Mouse (Mus musculus): ENCODE data around the gene Fam83e. TPM values are rescaled to one million over a fixed set of nuclear protein-coding genes. Genes with fewer than 3 reads are reported as not detected.

Fam83e gene
- polyA plus RNA-seq, 1 experiment = 1.1 TPM

GRCm38 (mm10) chr7:45683396-45684050 is 37.5 kb upstream of the Fam83e start, which contains the start of gene Ntn5:
TSS of gene Ntn5 (plus strand) at chr7:45684022.
- H3K4me3 ChIP-seq (replicated peaks; ENCODE audit: control insufficient read depth, low read depth, low read length) = no peak within 1 kb of the TSS
- 83% methylated on average over 7 of the region's 7 CpGs for WGBS
- TF ChIP-seq POLR2A (IDR thresholded peaks at IDR 0.05; ENCODE audit: borderline replicate concordance, control insufficient read depth, low read depth, low read length) (no peak), CTCF (IDR thresholded peaks at IDR 0.05; ENCODE audit: control insufficient read depth, insufficient read depth, low read length) (no peak)
- H3K4me1 ChIP-seq (ENCODE audit: control insufficient read depth, insufficient read depth, low read length) = peaks cover 4% of the 10 kb centered on the region; the same call in 1 of the 2 replicates
- H3K27ac ChIP-seq (ENCODE audit: control insufficient read depth, insufficient read depth, low read depth, low read length, poor library complexity) = no peak within 1 kb of the TSS

- 81% methylated on average over 10 of the region's 10 CpGs for WGBS
- no peak overlapping the region for H3K4me3 ChIP-seq (replicated peaks; ENCODE audit: control insufficient read depth, low read depth, low read length)
- H3K27ac ChIP-seq (ENCODE audit: control insufficient read depth, insufficient read depth, low read depth, low read length, poor library complexity) = no peak overlapping the region
- H3K4me1 ChIP-seq (ENCODE audit: control insufficient read depth, insufficient read depth, low read length) = peaks cover 4% of the 10 kb centered on the region; the same call in 1 of the 2 replicates
- no peak for TF ChIP-seq POLR2A (IDR thresholded peaks at IDR 0.05; ENCODE audit: borderline replicate concordance, control insufficient read depth, low read depth, low read length)
- no peak for TF ChIP-seq CTCF (IDR thresholded peaks at IDR 0.05; ENCODE audit: control insufficient read depth, insufficient read depth, low read length)
Measured at GRCm38 (mm10) chr7:45685811-45686210, 35.2 kb upstream of the Fam83e start.

- 53% methylated on average over 3 of the region's 3 CpGs for WGBS
- H3K4me1 ChIP-seq (ENCODE audit: control insufficient read depth, insufficient read depth, low read length) = no peaks in the 10 kb centered on the region; the same call in 1 of the 2 replicates
- H3K27ac ChIP-seq (ENCODE audit: control insufficient read depth, insufficient read depth, low read depth, low read length, poor library complexity) = no peak overlapping the region
- H3K4me3 ChIP-seq (replicated peaks; ENCODE audit: control insufficient read depth, low read depth, low read length) = no peak overlapping the region
- no peak for TF ChIP-seq CTCF (IDR thresholded peaks at IDR 0.05; ENCODE audit: control insufficient read depth, insufficient read depth, low read length)
- TF ChIP-seq POLR2A (IDR thresholded peaks at IDR 0.05; ENCODE audit: borderline replicate concordance, control insufficient read depth, low read depth, low read length) = no peak
Measured at GRCm38 (mm10) chr7:45686841-45687240, 34.2 kb upstream of the Fam83e start.

GRCm38 (mm10) chr7:45689099-45689498 is 31.9 kb upstream of the Fam83e start:
- no peak for TF ChIP-seq CTCF (IDR thresholded peaks at IDR 0.05; ENCODE audit: control insufficient read depth, insufficient read depth, low read length)
- no peak for TF ChIP-seq POLR2A (IDR thresholded peaks at IDR 0.05; ENCODE audit: borderline replicate concordance, control insufficient read depth, low read depth, low read length)
- Histone ChIP-seq H3K4me3 (replicated peaks; ENCODE audit: control insufficient read depth, low read depth, low read length) (no peak overlapping the region), H3K4me1 (ENCODE audit: control insufficient read depth, insufficient read depth, low read length) (no peaks in the 10 kb centered on the region), H3K27ac (ENCODE audit: control insufficient read depth, insufficient read depth, low read depth, low read length, poor library complexity) (no peak overlapping the region)
- 48% methylated on average over 6 of the region's 6 CpGs for WGBS

- Histone ChIP-seq H3K4me3 (replicated peaks; ENCODE audit: control insufficient read depth, low read depth, low read length) (no peak overlapping the region), H3K4me1 (ENCODE audit: control insufficient read depth, insufficient read depth, low read length) (no peaks in the 10 kb centered on the region), H3K27ac (ENCODE audit: control insufficient read depth, insufficient read depth, low read depth, low read length, poor library complexity) (no peak overlapping the region)
- TF ChIP-seq POLR2A (IDR thresholded peaks at IDR 0.05; ENCODE audit: borderline replicate concordance, control insufficient read depth, low read depth, low read length) = no peak
- no peak for TF ChIP-seq CTCF (IDR thresholded peaks at IDR 0.05; ENCODE audit: control insufficient read depth, insufficient read depth, low read length)
- 73% methylated on average over 11 of the region's 11 CpGs for WGBS
Measured at GRCm38 (mm10) chr7:45689800-45690199, 31.2 kb upstream of the Fam83e start.

GRCm38 (mm10) chr7:45692364-45692763 is 28.6 kb upstream of the Fam83e start:
- H3K27ac ChIP-seq (ENCODE audit: control insufficient read depth, insufficient read depth, low read depth, low read length, poor library complexity) = no peak overlapping the region
- H3K4me3 ChIP-seq (replicated peaks; ENCODE audit: control insufficient read depth, low read depth, low read length) = no peak overlapping the region
- TF ChIP-seq CTCF (IDR thresholded peaks at IDR 0.05; ENCODE audit: control insufficient read depth, insufficient read depth, low read length) (no peak), POLR2A (IDR thresholded peaks at IDR 0.05; ENCODE audit: borderline replicate concordance, control insufficient read depth, low read depth, low read length) (no peak)
- H3K4me1 ChIP-seq (ENCODE audit: control insufficient read depth, insufficient read depth, low read length) = no peaks in the 10 kb centered on the region
- WGBS = 81% methylated on average over 2 of the region's 2 CpGs

- 92% methylated on average over 50 of the region's 50 CpGs for WGBS
- Histone ChIP-seq H3K4me3 (replicated peaks; ENCODE audit: control insufficient read depth, low read depth, low read length) (no peak within 1 kb of the TSS), H3K27ac (ENCODE audit: control insufficient read depth, insufficient read depth, low read depth, low read length, poor library complexity) (no peak within 1 kb of the TSS), H3K4me1 (ENCODE audit: control insufficient read depth, insufficient read depth, low read length) (no peaks in the 10 kb centered on the region)
- TF ChIP-seq CTCF (IDR thresholded peaks at IDR 0.05; ENCODE audit: control insufficient read depth, insufficient read depth, low read length) (no peak), POLR2A (IDR thresholded peaks at IDR 0.05; ENCODE audit: borderline replicate concordance, control insufficient read depth, low read depth, low read length) (no peak)
Measured at GRCm38 (mm10) chr7:45693921-45694591, 27.0 kb upstream of the Fam83e start, which contains the start of gene Sec1. TSS of gene Sec1 (minus strand) at chr7:45694402.

- 27% methylated on average over 6 of the region's 6 CpGs for WGBS
- no peak for TF ChIP-seq CTCF (IDR thresholded peaks at IDR 0.05; ENCODE audit: control insufficient read depth, insufficient read depth, low read length)
- TF ChIP-seq POLR2A (IDR thresholded peaks at IDR 0.05; ENCODE audit: borderline replicate concordance, control insufficient read depth, low read depth, low read length) = no peak
- H3K27ac ChIP-seq (ENCODE audit: control insufficient read depth, insufficient read depth, low read depth, low read length, poor library complexity) = no peak overlapping the region
Measured at GRCm38 (mm10) chr7:45695098-45695497, 25.9 kb upstream of the Fam83e start.

More at GRCm38 (mm10) chr7:45695098-45695497, 25.9 kb upstream of the Fam83e start:
- Histone ChIP-seq H3K4me3 (replicated peaks; ENCODE audit: control insufficient read depth, low read depth, low read length) (no peak overlapping the region), H3K4me1 (ENCODE audit: control insufficient read depth, insufficient read depth, low read length) (no peaks in the 10 kb centered on the region)

Data from bone marrow, adult 2 months (tissue).